Mouse (Mus musculus): ENCODE data around the gene Hexim2. TPM values are rescaled to one million over a fixed set of nuclear protein-coding genes. Genes with fewer than 3 reads are reported as not detected.
A peak's percentile ranks its signal among the peaks of the same experiment; 100 is the strongest.

Hexim2 gene
- polyA plus RNA-seq, 2 experiments: 8.6 to 9.4 TPM

- no peak overlapping the region for H3K4me3 ChIP-seq (replicated peaks; ENCODE audit: low read length)
- no peak for DNase-seq (ENCODE audit: low spot score)
- H3K4me1 ChIP-seq (ENCODE audit: control insufficient read depth, insufficient read depth, low read length): peaks cover 28% of the 10 kb centered on the region
- no peaks in the 10 kb centered on the region for H3K27me3 ChIP-seq (ENCODE audit: control insufficient read depth, insufficient read depth, low read length)
- 33% methylated on average over 12 of the region's 12 CpGs for WGBS
- ATAC-seq (ENCODE audit: low FRiP score, low read depth): no peak
- no peak overlapping the region for H3K4me2 ChIP-seq (replicated peaks; ENCODE audit: low read depth, low read length, severe bottlenecking)
- H3K27ac ChIP-seq (replicated peaks; ENCODE audit: low read depth, low read length): no peak overlapping the region
- no peak overlapping the region for H3K9ac ChIP-seq (ENCODE audit: low read depth, low read length, severe bottlenecking)
- H3K9me3 ChIP-seq (ENCODE audit: control insufficient read depth, low read length): no peaks in the 10 kb centered on the region
- H3K36me3 ChIP-seq (ENCODE audit: control insufficient read depth, insufficient read depth, low read length): peaks cover 7% of the 10 kb centered on the region
- TF ChIP-seq POLR2A (IDR thresholded peaks at IDR 0.05; ENCODE audit: borderline replicate concordance, extremely low read depth, insufficient read depth, insufficient read length): no peak
Observed at GRCm38 (mm10) chr11:103144309-103145285, 12.4 kb downstream of the Hexim2 start.

GRCm38 (mm10) chr11:103146386-103146785 is 14.2 kb downstream of the Hexim2 start:
- H3K4me2 ChIP-seq (replicated peaks; ENCODE audit: low read depth, low read length, severe bottlenecking): no peak overlapping the region
- no peak for DNase-seq (ENCODE audit: low spot score)
- no peak overlapping the region for H3K4me3 ChIP-seq (replicated peaks; ENCODE audit: low read length)
- no peak overlapping the region for H3K27ac ChIP-seq (replicated peaks; ENCODE audit: low read depth, low read length)
- H3K36me3 ChIP-seq (ENCODE audit: control insufficient read depth, insufficient read depth, low read length): no peaks in the 10 kb centered on the region
- H3K4me1 ChIP-seq (ENCODE audit: control insufficient read depth, insufficient read depth, low read length): peaks cover 23% of the 10 kb centered on the region
- no peak overlapping the region for H3K9ac ChIP-seq (ENCODE audit: low read depth, low read length, severe bottlenecking)
- no peak for TF ChIP-seq POLR2A (IDR thresholded peaks at IDR 0.05; ENCODE audit: borderline replicate concordance, extremely low read depth, insufficient read depth, insufficient read length)
- WGBS: 89% methylated on average over 4 of the region's 4 CpGs
- no peaks in the 10 kb centered on the region for H3K27me3 ChIP-seq (ENCODE audit: control insufficient read depth, insufficient read depth, low read length)
- no peak for ATAC-seq (ENCODE audit: low FRiP score, low read depth)
- H3K9me3 ChIP-seq (ENCODE audit: control insufficient read depth, low read length): no peaks in the 10 kb centered on the region

- H3K27me3 ChIP-seq (ENCODE audit: control insufficient read depth, insufficient read depth, low read length): no peaks in the 10 kb centered on the region
- no peak overlapping the region for H3K27ac ChIP-seq (replicated peaks; ENCODE audit: low read depth, low read length)
- H3K4me1 ChIP-seq (ENCODE audit: control insufficient read depth, insufficient read depth, low read length): peaks cover 10% of the 10 kb centered on the region
- 69% methylated on average over 4 of the region's 4 CpGs for WGBS
- H3K36me3 ChIP-seq (ENCODE audit: control insufficient read depth, insufficient read depth, low read length): no peaks in the 10 kb centered on the region
- DNase-seq (ENCODE audit: low spot score): no peak
- H3K4me2 ChIP-seq (replicated peaks; ENCODE audit: low read depth, low read length, severe bottlenecking): no peak overlapping the region
- no peak for TF ChIP-seq POLR2A (IDR thresholded peaks at IDR 0.05; ENCODE audit: borderline replicate concordance, extremely low read depth, insufficient read depth, insufficient read length)
- H3K9ac ChIP-seq (ENCODE audit: low read depth, low read length, severe bottlenecking): no peak overlapping the region
- H3K9me3 ChIP-seq (ENCODE audit: control insufficient read depth, low read length): no peaks in the 10 kb centered on the region
- H3K4me3 ChIP-seq (replicated peaks; ENCODE audit: low read length): no peak overlapping the region
- ATAC-seq (ENCODE audit: low FRiP score, low read depth): no peak
Observed at GRCm38 (mm10) chr11:103147766-103148165, 15.5 kb downstream of the Hexim2 start.

- no peak overlapping the region for H3K9ac ChIP-seq (ENCODE audit: low read depth, low read length, severe bottlenecking)
- H3K4me3 ChIP-seq (replicated peaks; ENCODE audit: low read length): no peak overlapping the region
- DNase-seq (ENCODE audit: low spot score) (no peak), ATAC-seq (ENCODE audit: low FRiP score, low read depth) (no peak)
- 88% methylated on average over 4 of the region's 4 CpGs for WGBS
- H3K9me3 ChIP-seq (ENCODE audit: control insufficient read depth, low read length): no peaks in the 10 kb centered on the region
- TF ChIP-seq POLR2A (IDR thresholded peaks at IDR 0.05; ENCODE audit: borderline replicate concordance, extremely low read depth, insufficient read depth, insufficient read length): no peak
- peaks cover 3% of the 10 kb centered on the region; the same call in 1 of the 2 replicates for H3K4me1 ChIP-seq (ENCODE audit: control insufficient read depth, insufficient read depth, low read length)
- H3K27ac ChIP-seq (replicated peaks; ENCODE audit: low read depth, low read length): no peak overlapping the region
- H3K27me3 ChIP-seq (ENCODE audit: control insufficient read depth, insufficient read depth, low read length): no peaks in the 10 kb centered on the region
- H3K36me3 ChIP-seq (ENCODE audit: control insufficient read depth, insufficient read depth, low read length): no peaks in the 10 kb centered on the region
- no peak overlapping the region for H3K4me2 ChIP-seq (replicated peaks; ENCODE audit: low read depth, low read length, severe bottlenecking)
Observed at GRCm38 (mm10) chr11:103149771-103150170, 17.5 kb downstream of the Hexim2 start.

GRCm38 (mm10) chr11:103158621-103159478 is 26.6 kb downstream of the Hexim2 start:
- H3K27me3 ChIP-seq (ENCODE audit: control insufficient read depth, insufficient read depth, low read length): no peaks in the 10 kb centered on the region
- no peaks in the 10 kb centered on the region for H3K9me3 ChIP-seq (ENCODE audit: control insufficient read depth, low read length)
- 2% methylated on average over 24 of the region's 25 CpGs for WGBS
- ATAC-seq (ENCODE audit: low FRiP score, low read depth) (peak; percentile 92), DNase-seq (ENCODE audit: low spot score) (peak; percentile 90)
- no peaks in the 10 kb centered on the region for H3K36me3 ChIP-seq (ENCODE audit: control insufficient read depth, insufficient read depth, low read length)
- no peak for TF ChIP-seq POLR2A (IDR thresholded peaks at IDR 0.05; ENCODE audit: borderline replicate concordance, extremely low read depth, insufficient read depth, insufficient read length)
- peak overlapping the region; percentile 49 for H3K4me2 ChIP-seq (replicated peaks; ENCODE audit: low read depth, low read length, severe bottlenecking)
- H3K4me3 ChIP-seq (replicated peaks; ENCODE audit: low read length): peak overlapping the region; percentile 21
- H3K9ac ChIP-seq (ENCODE audit: low read depth, low read length, severe bottlenecking): 0 out of 2 replicates have a peak overlapping the region, but pooled peaks have one; percentile 22
- H3K4me1 ChIP-seq (ENCODE audit: control insufficient read depth, insufficient read depth, low read length): peaks cover 3% of the 10 kb centered on the region; the same call in 1 of the 2 replicates
- no peak overlapping the region for H3K27ac ChIP-seq (replicated peaks; ENCODE audit: low read depth, low read length)

All from limb, embryonic 14.5 days (tissue).